Mouse (Mus musculus): Measurements from ENCODE around the gene Mrtfa.

The Mrtfa gene

DNA sequence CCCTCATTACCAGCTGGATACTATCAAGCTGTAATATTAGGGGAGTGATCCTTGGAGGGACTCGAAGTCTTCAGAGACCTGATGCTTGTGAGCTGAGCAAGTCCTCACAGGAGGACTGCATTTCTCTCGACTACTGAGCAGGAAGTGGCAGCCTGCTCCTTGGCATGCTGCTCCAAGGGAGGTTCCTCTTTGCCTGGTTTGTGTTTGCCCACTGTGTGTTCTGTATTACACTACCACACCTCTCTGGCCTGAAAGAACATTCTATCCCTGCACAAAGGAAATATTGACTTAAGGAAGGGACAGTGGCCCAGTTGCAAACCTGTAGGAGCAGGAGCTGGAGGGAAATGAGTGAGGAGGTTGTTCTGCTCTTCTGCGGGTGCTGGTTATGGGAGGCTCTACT, 200.8 kb downstream of the Mrtfa start:
- no peak for DNase-seq (ENCODE audit: low spot score in 2 of 2)

- DNase-seq (ENCODE audit: low spot score in 2 of 2) = no peak
Observed at GRCm38 (mm10) chr15:80988331-80988730, 202.2 kb downstream of the Mrtfa start.

- no peak for DNase-seq (ENCODE audit: low spot score in 2 of 2)
Observed at GRCm38 (mm10) chr15:80983264-80983663, 207.3 kb downstream of the Mrtfa start.

DNA sequence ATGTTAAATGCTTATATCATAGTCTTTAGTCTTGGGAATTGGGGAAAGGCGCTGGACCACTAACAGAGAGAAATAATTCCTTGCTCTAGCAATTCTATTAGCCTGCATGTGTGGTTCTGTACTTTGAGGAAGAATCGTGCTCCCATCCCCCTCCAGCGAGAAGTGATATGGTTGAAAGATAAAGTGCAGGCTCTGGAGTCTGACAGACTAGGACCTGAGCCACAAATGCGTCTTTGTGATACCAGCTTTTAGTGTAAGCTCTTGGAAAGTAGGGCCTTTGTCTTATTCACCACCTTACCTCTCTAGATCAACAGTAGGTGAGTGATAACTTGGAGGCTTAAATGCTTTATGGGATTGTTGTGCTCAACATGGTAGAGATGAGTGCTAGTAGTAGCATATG, 209.4 kb downstream of the Mrtfa start:
- no peak for DNase-seq (ENCODE audit: low spot score in 2 of 2)

DNA sequence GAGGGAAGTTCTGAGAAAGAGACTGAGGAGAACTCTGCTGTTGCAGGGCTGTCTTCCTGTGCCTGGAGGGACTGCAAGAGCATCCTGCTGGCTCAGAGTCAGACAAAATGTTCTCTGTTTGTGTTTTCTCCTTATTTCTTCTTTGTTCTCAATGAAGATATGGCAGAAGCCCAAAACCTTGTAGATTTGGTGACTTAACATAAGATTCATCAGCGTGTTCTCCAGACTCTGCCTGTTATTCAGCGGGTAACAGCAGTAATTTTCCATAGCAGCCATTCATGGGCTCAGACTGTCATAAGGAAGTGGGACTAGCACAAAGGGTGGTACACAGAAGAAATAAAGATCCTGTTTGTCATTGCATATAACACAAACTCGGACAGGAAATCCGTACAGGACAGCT, 210.9 kb downstream of the Mrtfa start:
- no peak for DNase-seq (ENCODE audit: low spot score in 2 of 2)

DNA sequence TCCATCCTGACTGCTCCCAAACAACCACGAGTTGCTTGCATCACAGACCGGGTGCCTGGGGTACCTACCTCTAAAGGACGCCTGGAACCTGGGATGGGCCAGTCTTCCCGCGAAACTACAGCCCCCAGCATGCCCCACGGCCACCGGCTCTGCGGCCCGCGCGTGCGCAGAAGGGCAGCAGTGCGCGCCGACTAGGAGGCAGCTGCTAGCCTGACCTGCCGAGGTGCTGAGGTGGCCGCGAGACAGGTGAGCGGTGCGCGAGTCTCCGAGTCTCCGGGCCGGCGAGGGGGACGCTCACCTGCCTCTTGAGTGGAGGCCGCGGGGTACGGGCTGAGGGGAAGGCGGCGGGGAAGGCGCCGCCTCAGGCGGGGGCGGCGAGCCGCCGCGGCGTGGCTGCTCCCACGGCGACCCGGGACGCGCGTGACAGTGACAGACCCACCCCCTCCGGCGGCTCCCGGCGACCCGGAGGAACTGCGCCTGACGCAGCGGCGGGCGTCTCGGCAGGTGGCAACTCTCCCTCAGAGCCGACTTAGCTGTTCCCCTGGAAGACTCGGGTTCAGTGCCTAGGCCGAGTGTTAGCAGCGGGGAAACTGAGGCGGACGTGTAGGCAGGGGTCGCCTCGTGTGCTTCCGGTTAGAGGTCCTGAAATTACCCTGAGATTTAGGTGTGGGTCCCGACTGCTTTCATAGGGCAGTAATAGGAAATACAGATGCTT, 212.8 kb downstream of the Mrtfa start, which contains the start of gene Sgsm3:
Gene Sgsm3, plus strand, starts transcription at position 146 of the 715 bp plus-strand sequence.
- peak; percentile 84 to 93 for DNase-seq (ENCODE audit: low spot score in 2 of 2)

DNA sequence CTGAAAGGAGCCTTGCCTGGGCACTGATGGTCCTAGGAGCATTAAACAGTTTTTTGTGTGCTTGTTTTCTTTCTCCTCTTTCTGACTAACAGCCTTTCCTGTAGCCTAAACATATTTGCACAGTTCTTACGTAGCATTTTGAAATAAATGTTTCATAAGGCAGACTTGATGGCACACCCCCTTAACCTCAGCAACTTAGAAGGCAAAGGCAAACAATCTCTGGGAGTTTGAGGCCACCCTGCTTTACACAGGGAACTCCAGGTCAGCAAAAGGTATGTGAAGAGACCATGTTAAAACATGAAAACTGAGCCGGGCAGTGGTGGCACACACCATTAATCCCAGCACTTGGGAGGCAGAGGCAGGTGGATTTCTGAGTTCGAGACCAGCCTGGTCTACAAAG, 214.9 kb downstream of the Mrtfa start:
- DNase-seq (ENCODE audit: low spot score in 2 of 2) = no peak

DNA sequence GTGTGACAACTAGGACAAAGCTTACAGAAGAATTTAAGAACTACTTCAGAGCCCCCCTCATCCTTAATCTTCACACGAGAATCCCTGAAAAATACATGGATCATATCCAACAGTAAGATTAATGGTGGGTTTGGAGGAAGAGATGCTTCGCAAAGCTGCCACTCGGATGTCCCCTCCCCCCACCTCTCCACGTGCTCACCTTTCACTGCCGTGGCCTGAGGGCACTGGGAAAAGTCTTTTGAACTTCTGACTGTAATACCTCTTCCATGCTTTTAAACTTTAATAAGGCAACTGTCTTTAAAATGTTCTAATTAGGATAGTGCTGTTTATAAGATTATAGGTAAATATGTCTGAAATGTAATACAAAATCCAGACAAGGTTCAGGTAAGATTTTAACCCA, 216.2 kb downstream of the Mrtfa start:
- no peak for DNase-seq (ENCODE audit: low spot score in 2 of 2)

GRCm38 (mm10) chr15:80969371-80969770, 221.2 kb downstream of the Mrtfa start:
- DNase-seq (ENCODE audit: low spot score in 2 of 2) = no peak

All from spleen, postnatal 4 days (tissue).